ENCODE assay signal across 16 mouse cellular contexts in the genomic region with DNA sequence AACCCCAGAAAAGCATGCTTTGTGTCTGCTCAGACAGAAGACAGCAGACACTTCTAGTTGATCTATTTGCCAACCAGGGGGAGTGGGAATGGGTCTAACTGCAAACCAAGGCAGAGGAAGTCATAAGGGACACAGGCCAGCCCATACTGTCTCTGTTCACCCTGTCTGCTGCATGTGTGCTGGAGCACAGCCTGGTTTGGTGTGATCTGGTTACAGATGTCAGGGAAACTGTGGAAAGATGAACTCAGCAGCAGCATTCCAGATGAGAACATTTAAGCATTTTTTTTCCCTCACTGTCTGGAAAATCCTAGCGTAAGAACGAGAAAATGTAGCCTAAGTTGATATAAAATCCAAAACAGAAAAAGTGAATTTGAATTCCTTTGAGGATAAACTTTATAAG.
DNase-seq lines count a peak whose midpoint lies in the region; ATAC-seq and TF ChIP-seq lines count a peak whose summit lies in the region.
"Had no signal": no experiment of that assay in that cellular context is flagged by ENCODE, and none has a peak within 500 bp of the region (broad histone marks: within the 10 kb centered on the region; RNA-seq: fewer than 3 reads in every experiment).

No protein-coding gene starts in this region.

- H3K4me1 ChIP-seq in lung, embryonic 16.5 days (replicated peaks; ENCODE audit: control insufficient read depth, insufficient read depth, low read length): no peaks in the 10 kb centered on the region
- H3K4me1 ChIP-seq in embryonic facial prominence, embryonic 10.5 days: peaks cover 4% of the 10 kb centered on the region; the same call in 1 of the 2 replicates
- H3K4me1 ChIP-seq in limb, embryonic 14.5 days (ENCODE audit: control insufficient read depth, insufficient read depth, low read length): 0 out of 2 replicates have a peak, but pooled peaks cover 4% of the 10 kb centered on the region
- H3K4me1 ChIP-seq: megakaryocyte, embryonic 14.5 days had no signal

- 0 out of 2 replicates have a peak overlapping the region, but pooled peaks have one; percentile 4 for H3K27ac ChIP-seq in lung, embryonic 16.5 days (ENCODE audit: low read length)
- peak overlapping the region; percentile 30; the same call in 1 of the 2 replicates for H3K27ac ChIP-seq in embryonic facial prominence, embryonic 10.5 days (replicated peaks)
- no peak overlapping the region for H3K27ac ChIP-seq in limb, embryonic 14.5 days (replicated peaks; ENCODE audit: low read depth, low read length)
- H3K27ac ChIP-seq: kidney, embryonic 15.5 days; liver, embryonic 14.5 days had no signal

- 52% methylated on average over 2 of the region's 2 CpGs for WGBS in lung, embryonic 16.5 days
- WGBS in embryonic facial prominence, embryonic 10.5 days: 63% methylated on average over 2 of the region's 2 CpGs
- WGBS in limb, embryonic 14.5 days: 49% methylated on average over 2 of the region's 2 CpGs

- no peak overlapping the region for H3K4me3 ChIP-seq in lung, embryonic 16.5 days (ENCODE audit: low read length)
- H3K4me3 ChIP-seq in embryonic facial prominence, embryonic 10.5 days: no peak overlapping the region
- no peak overlapping the region for H3K4me3 ChIP-seq in limb, embryonic 14.5 days (replicated peaks; ENCODE audit: low read length)
- H3K4me3 ChIP-seq: kidney, embryonic 15.5 days; megakaryocyte, embryonic 14.5 days had no signal

- 0 out of 2 replicates have a peak, but pooled peaks have one; percentile 16 for ATAC-seq in frontal cortex, adult (ENCODE audit: low TSS enrichment)
- peak; percentile 70 for ATAC-seq in lung, embryonic 16.5 days (ENCODE audit: low read depth)
- no peak for ATAC-seq in limb, embryonic 14.5 days (ENCODE audit: low FRiP score, low read depth)
- no peak for ATAC-seq in megakaryocyte-erythroid progenitor cell, adult 5-6 weeks (replicated peaks; ENCODE audit: low FRiP score, low TSS enrichment, poor library complexity, severe bottlenecking)

- no peak for DNase-seq in frontal cortex, adult 2 months (ENCODE audit: extremely low spot score in 1 of 2, low spot score in 1 of 2)
- no peak for DNase-seq in lung, postnatal 36 days
- no peak for DNase-seq in embryonic facial prominence, embryonic 10.5 days (ENCODE audit: low spot score)
- peak; percentile 20 for DNase-seq in limb, embryonic 14.5 days (ENCODE audit: low spot score)
- no peak for DNase-seq in B cell, adult 2 months
- DNase-seq: adrenal gland, adult 8-10 months; cerebellum, adult 9-11 months; heart, adult 18-20 months; heart, postnatal 14 days; layer of hippocampus, adult 9-11 months had no signal

- no peak overlapping the region for H3K9ac ChIP-seq in lung, embryonic 16.5 days (ENCODE audit: low read length)
- no peak overlapping the region for H3K9ac ChIP-seq in limb, embryonic 14.5 days (ENCODE audit: low read depth, low read length, severe bottlenecking)
- H3K9ac ChIP-seq: kidney, embryonic 15.5 days; liver, embryonic 14.5 days had no signal

- no peaks in the 10 kb centered on the region for H3K9me3 ChIP-seq in lung, embryonic 16.5 days (ENCODE audit: control insufficient read depth, low read length)
- H3K9me3 ChIP-seq in embryonic facial prominence, embryonic 10.5 days: no peaks in the 10 kb centered on the region
- H3K9me3 ChIP-seq in limb, embryonic 14.5 days (ENCODE audit: control insufficient read depth, low read length): no peaks in the 10 kb centered on the region
- H3K9me3 ChIP-seq: kidney, embryonic 15.5 days; megakaryocyte, embryonic 14.5 days had no signal

- no peak for TF ChIP-seq POLR2A in limb, embryonic 14.5 days (IDR thresholded peaks at IDR 0.05; ENCODE audit: borderline replicate concordance, extremely low read depth, insufficient read depth, insufficient read length)

- no peak overlapping the region for H3K4me2 ChIP-seq in lung, embryonic 16.5 days (ENCODE audit: low read depth, low read length)
- H3K4me2 ChIP-seq in limb, embryonic 14.5 days (replicated peaks; ENCODE audit: low read depth, low read length, severe bottlenecking): no peak overlapping the region
- H3K4me2 ChIP-seq: kidney, embryonic 15.5 days had no signal

- H3K36me3 ChIP-seq in lung, embryonic 16.5 days (ENCODE audit: control insufficient read depth, insufficient read depth, low read length): no peaks in the 10 kb centered on the region
- H3K36me3 ChIP-seq in embryonic facial prominence, embryonic 10.5 days (replicated peaks): no peaks in the 10 kb centered on the region
- no peaks in the 10 kb centered on the region for H3K36me3 ChIP-seq in limb, embryonic 14.5 days (ENCODE audit: control insufficient read depth, insufficient read depth, low read length)
- H3K36me3 ChIP-seq: kidney, embryonic 15.5 days had no signal

- no peaks in the 10 kb centered on the region for H3K27me3 ChIP-seq in lung, embryonic 16.5 days (ENCODE audit: control insufficient read depth, insufficient read depth, low read depth, low read length)
- no peaks in the 10 kb centered on the region for H3K27me3 ChIP-seq in embryonic facial prominence, embryonic 10.5 days (replicated peaks; ENCODE audit: low read depth, poor library complexity, severe bottlenecking)
- H3K27me3 ChIP-seq in limb, embryonic 14.5 days (ENCODE audit: control insufficient read depth, insufficient read depth, low read length): no peaks in the 10 kb centered on the region
- H3K27me3 ChIP-seq: kidney, embryonic 15.5 days; megakaryocyte, embryonic 14.5 days had no signal

Comparison
In these comparisons a context has a peak if more than half of its experiments do, and no peak if none do; other contexts are left out.
1. ATAC-seq: peak in frontal cortex, adult (single experiment) and lung, embryonic 16.5 days (single experiment); none in limb, embryonic 14.5 days (single experiment) and megakaryocyte-erythroid progenitor cell, adult 5-6 weeks (single experiment).